Mouse (Mus musculus): ENCODE data around the gene Ctnnd2. TPM values are rescaled to one million over a fixed set of nuclear protein-coding genes. Genes with fewer than 3 reads are reported as not detected.

Gene Ctnnd2
- polyA plus RNA-seq, 1 experiment from 2014 or later: 0.15 TPM

GRCm38 (mm10) chr15:30657588-30657987, 485.2 kb downstream of the Ctnnd2 start:
- DNase-seq: no peak

DNA sequence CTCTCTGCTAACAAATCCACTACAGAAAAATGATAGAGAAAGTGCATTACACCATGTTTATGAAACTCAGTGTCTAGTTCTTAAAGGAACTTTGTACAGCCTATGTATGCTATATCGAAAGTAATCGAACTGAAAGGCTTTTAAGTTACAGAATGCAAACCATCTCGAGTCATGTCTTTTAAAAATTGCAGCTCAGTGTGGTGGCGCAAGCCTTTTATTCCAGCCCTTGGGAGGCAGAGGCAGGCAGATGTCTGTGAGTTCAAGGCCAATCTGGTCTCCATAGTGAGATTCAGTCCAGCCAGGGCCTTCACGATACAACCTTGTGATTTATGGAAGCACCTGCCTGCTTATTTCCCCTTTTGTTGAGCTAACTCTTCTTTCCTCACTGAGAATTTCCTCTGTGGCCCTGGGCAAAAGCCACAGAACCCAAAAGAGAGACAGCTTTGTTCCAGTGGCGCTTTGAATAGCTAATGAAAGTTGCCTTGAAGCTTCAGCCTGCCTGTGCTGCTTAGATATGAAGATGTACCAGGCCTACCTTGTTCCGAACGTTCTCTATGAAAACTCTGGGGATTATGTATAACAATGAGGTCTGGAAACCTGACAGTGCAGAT, 488.3 kb downstream of the Ctnnd2 start:
- no peaks in the 10 kb centered on the region for H3K9me3 ChIP-seq (ENCODE audit: low read length)
- H3K36me3 ChIP-seq (replicated peaks; ENCODE audit: insufficient read depth, low read length): no peaks in the 10 kb centered on the region
- DNase-seq (no peak), ATAC-seq (no peak)
- no peaks in the 10 kb centered on the region for H3K4me1 ChIP-seq (ENCODE audit: insufficient read depth)
- no peak overlapping the region for H3K4me2 ChIP-seq (ENCODE audit: low read depth, low read length)
- H3K9ac ChIP-seq (replicated peaks): no peak overlapping the region
- H3K4me3 ChIP-seq (ENCODE audit: low read depth, low read length): no peak overlapping the region
- no peak for TF ChIP-seq CTCF (IDR thresholded peaks at IDR 0.05; ENCODE audit: low read depth)
- no peak for TF ChIP-seq EP300 (IDR thresholded peaks at IDR 0.05; ENCODE audit: low read depth)
- H3K27ac ChIP-seq (ENCODE audit: low read depth): no peak overlapping the region
- 62% methylated on average over 8 of the region's 8 CpGs for WGBS (ENCODE audit: insufficient replicate concordance)
- no peaks in the 10 kb centered on the region for H3K27me3 ChIP-seq (ENCODE audit: insufficient read depth, low read length)

More at GRCm38 (mm10) chr15:30657588-30657987, 485.2 kb downstream of the Ctnnd2 start:
- Histone ChIP-seq H3K9ac (replicated peaks) (no peak overlapping the region), H3K4me2 (ENCODE audit: low read depth, low read length) (no peak overlapping the region), H3K4me3 (ENCODE audit: low read depth, low read length) (no peak overlapping the region), H3K4me1 (ENCODE audit: insufficient read depth) (no peaks in the 10 kb centered on the region), H3K36me3 (replicated peaks; ENCODE audit: insufficient read depth, low read length) (no peaks in the 10 kb centered on the region), H3K27me3 (ENCODE audit: insufficient read depth, low read length) (no peaks in the 10 kb centered on the region), H3K27ac (ENCODE audit: low read depth) (no peak overlapping the region), H3K9me3 (ENCODE audit: low read length) (no peaks in the 10 kb centered on the region)
- no peak for ATAC-seq
- TF ChIP-seq CTCF (IDR thresholded peaks at IDR 0.05; ENCODE audit: low read depth): no peak
- no peak for TF ChIP-seq EP300 (IDR thresholded peaks at IDR 0.05; ENCODE audit: low read depth)
- WGBS (ENCODE audit: insufficient replicate concordance): 64% methylated on average over 3 of the region's 3 CpGs

- H3K27ac ChIP-seq (ENCODE audit: low read depth): no peak overlapping the region
- no peaks in the 10 kb centered on the region for H3K9me3 ChIP-seq (ENCODE audit: low read length)
- WGBS (ENCODE audit: insufficient replicate concordance): 58% methylated on average over 6 of the region's 6 CpGs
- H3K4me1 ChIP-seq (ENCODE audit: insufficient read depth): no peaks in the 10 kb centered on the region
- H3K27me3 ChIP-seq (ENCODE audit: insufficient read depth, low read length): no peaks in the 10 kb centered on the region
- DNase-seq: no peak
- ATAC-seq: no peak
- H3K4me3 ChIP-seq (ENCODE audit: low read depth, low read length): no peak overlapping the region
- no peak overlapping the region for H3K9ac ChIP-seq (replicated peaks)
- no peak overlapping the region for H3K4me2 ChIP-seq (ENCODE audit: low read depth, low read length)
- TF ChIP-seq CTCF (IDR thresholded peaks at IDR 0.05; ENCODE audit: low read depth) (no peak), EP300 (IDR thresholded peaks at IDR 0.05; ENCODE audit: low read depth) (no peak)
- no peaks in the 10 kb centered on the region for H3K36me3 ChIP-seq (replicated peaks; ENCODE audit: insufficient read depth, low read length)
Observed at GRCm38 (mm10) chr15:30661689-30662422, 489.5 kb downstream of the Ctnnd2 start.

GRCm38 (mm10) chr15:30667819-30668587, 495.6 kb downstream of the Ctnnd2 start:
- H3K27ac ChIP-seq (ENCODE audit: low read depth): no peak overlapping the region
- DNase-seq (no peak), ATAC-seq (no peak)
- 75% methylated on average over 7 of the region's 7 CpGs for WGBS (ENCODE audit: insufficient replicate concordance)
- no peak overlapping the region for H3K4me2 ChIP-seq (ENCODE audit: low read depth, low read length)
- no peak overlapping the region for H3K9ac ChIP-seq (replicated peaks)
- H3K4me3 ChIP-seq (ENCODE audit: low read depth, low read length): no peak overlapping the region
- no peak for TF ChIP-seq EP300 (IDR thresholded peaks at IDR 0.05; ENCODE audit: low read depth)
- TF ChIP-seq CTCF (IDR thresholded peaks at IDR 0.05; ENCODE audit: low read depth): no peak
- H3K4me1 ChIP-seq (ENCODE audit: insufficient read depth): no peaks in the 10 kb centered on the region
- H3K36me3 ChIP-seq (replicated peaks; ENCODE audit: insufficient read depth, low read length): no peaks in the 10 kb centered on the region
- no peaks in the 10 kb centered on the region for H3K27me3 ChIP-seq (ENCODE audit: insufficient read depth, low read length)
- no peaks in the 10 kb centered on the region for H3K9me3 ChIP-seq (ENCODE audit: low read length)

GRCm38 (mm10) chr15:30681939-30682338, 509.5 kb downstream of the Ctnnd2 start:
- Histone ChIP-seq H3K27me3 (ENCODE audit: insufficient read depth, low read length) (no peaks in the 10 kb centered on the region), H3K4me1 (ENCODE audit: insufficient read depth) (no peaks in the 10 kb centered on the region), H3K4me3 (ENCODE audit: low read depth, low read length) (no peak overlapping the region), H3K9me3 (ENCODE audit: low read length) (no peaks in the 10 kb centered on the region), H3K4me2 (ENCODE audit: low read depth, low read length) (no peak overlapping the region), H3K27ac (ENCODE audit: low read depth) (no peak overlapping the region), H3K36me3 (replicated peaks; ENCODE audit: insufficient read depth, low read length) (no peaks in the 10 kb centered on the region), H3K9ac (replicated peaks) (no peak overlapping the region)
- ATAC-seq (no peak), DNase-seq (no peak)
- no peak for TF ChIP-seq CTCF (IDR thresholded peaks at IDR 0.05; ENCODE audit: low read depth)
- no peak for TF ChIP-seq EP300 (IDR thresholded peaks at IDR 0.05; ENCODE audit: low read depth)
- 79% methylated on average over 4 of the region's 4 CpGs for WGBS (ENCODE audit: insufficient replicate concordance)

Measured in liver, postnatal 0 days (tissue).